Mouse (Mus musculus) stomach, embryonic 16.5 days (tissue): ENCODE data around the gene Myo16. TPM values are rescaled to one million over a fixed set of nuclear protein-coding genes. Genes with fewer than 3 reads are reported as not detected.
A peak's percentile ranks its signal among the peaks of the same experiment; 100 is the strongest.

Source experiments
- ATAC-seq: fragments of 200-750 bp; cut with Nextera tagmentation; 2 replicates; pipeline ENCODE4 v1.8.0; 2017; ENCODE audit warnings: moderate number of reproducible peaks, moderate TSS enrichment; ENCODE audit not compliant: insufficient read depth, low FRiP score
- H3K27ac ChIP-seq: fragments of 300-500 bp; sonication (generic); 2 replicates; pipeline ENCODE4 v1.5.1; 2014; ENCODE audit warnings: low read length
- H3K27me3 ChIP-seq: fragments of 300-500 bp; sonication (generic); 2 replicates; pipeline ENCODE4 v1.6.1; 2014; ENCODE audit warnings: low read length, control low read depth, mixed read lengths; ENCODE audit not compliant: control insufficient read depth, insufficient read depth
- H3K36me3 ChIP-seq: fragments of 300-500 bp; sonication (generic); 2 replicates; pipeline ENCODE4 v1.6.1; 2014; ENCODE audit warnings: low read length; ENCODE audit not compliant: control insufficient read depth, insufficient read depth
- H3K4me1 ChIP-seq: fragments of 300-500 bp; sonication (generic); 2 replicates; pipeline ENCODE4 v1.6.1; 2014; ENCODE audit warnings: low read length, control low read depth, mixed read lengths; ENCODE audit not compliant: control insufficient read depth, insufficient read depth
- H3K4me2 ChIP-seq: fragments of 300-500 bp; sonication (generic); 2 replicates; pipeline ENCODE4 v1.6.1; 2014; ENCODE audit warnings: low read depth, low read length, mixed read lengths
- H3K4me3 ChIP-seq: fragments of 300-500 bp; sonication (generic); replicated peaks from 2 replicates; pipeline ENCODE4 v1.5.1; 2014; ENCODE audit warnings: mild to moderate bottlenecking, low read length
- H3K9ac ChIP-seq: fragments of 300-500 bp; sonication (generic); 2 replicates; pipeline ENCODE4 v1.6.1; 2014; ENCODE audit warnings: low read length
- H3K9me3 ChIP-seq: fragments of 300-500 bp; sonication (generic); replicated peaks from 2 replicates; pipeline ENCODE4 v1.6.1; 2016; ENCODE audit warnings: low read length, control low read depth; ENCODE audit not compliant: control insufficient read depth
- WGBS: fragments of 180-500 bp; shearing (Covaris S2); extraction: QIAGEN DNeasy Blood & Tissue Kit; methylation state at CpG from one replicate; pipeline ENCODE4 v1.1.7; 2014; 5-methylcytosine and 5-hydroxymethylcytosine counted together
- polyA plus RNA-seq: library from polyadenylated mRNA; unstranded; fragments of >200 nt; fragmentation: Nextera tagmentation; extraction: Ambion mirVana; gene quantifications from 2 replicates; pipeline ENCODE4 v1.2.1, GENCODE M21; 2015

Gene Myo16
- polyA plus RNA-seq, 1 experiment from 2014 or later = 3.1 TPM

- no peak overlapping the region for H3K4me2 ChIP-seq
- no peak for ATAC-seq
- H3K9ac ChIP-seq = no peak overlapping the region
- H3K4me1 ChIP-seq = peaks cover 3% of the 10 kb centered on the region
- WGBS = 87% methylated on average over 8 of the region's 8 CpGs
- no peaks in the 10 kb centered on the region for H3K9me3 ChIP-seq
- H3K27me3 ChIP-seq = no peaks in the 10 kb centered on the region
- no peak overlapping the region for H3K4me3 ChIP-seq
- H3K27ac ChIP-seq = no peak overlapping the region
- H3K36me3 ChIP-seq = no peaks in the 10 kb centered on the region
Measured at GRCm38 (mm10) chr8:10418013-10418412, 264.3 kb downstream of the Myo16 start.

GRCm38 (mm10) chr8:10418971-10419370, 265.3 kb downstream of the Myo16 start:
- Histone ChIP-seq H3K27ac (no peak overlapping the region), H3K36me3 (no peaks in the 10 kb centered on the region), H3K9me3 (no peaks in the 10 kb centered on the region), H3K4me1 (peaks cover 3% of the 10 kb centered on the region), H3K9ac (no peak overlapping the region), H3K4me3 (no peak overlapping the region), H3K27me3 (no peaks in the 10 kb centered on the region), H3K4me2 (no peak overlapping the region)
- WGBS = 72% methylated on average over 7 of the region's 7 CpGs
- ATAC-seq = no peak

- no peak overlapping the region for H3K4me3 ChIP-seq
- no peak overlapping the region for H3K27ac ChIP-seq
- peaks cover 3% of the 10 kb centered on the region for H3K4me1 ChIP-seq
- WGBS = 76% methylated on average over 4 of the region's 4 CpGs
- H3K36me3 ChIP-seq = no peaks in the 10 kb centered on the region
- no peak for ATAC-seq
- H3K27me3 ChIP-seq = no peaks in the 10 kb centered on the region
- no peak overlapping the region for H3K9ac ChIP-seq
- H3K4me2 ChIP-seq = no peak overlapping the region
- H3K9me3 ChIP-seq = no peaks in the 10 kb centered on the region
Measured at GRCm38 (mm10) chr8:10419726-10420125, 266.0 kb downstream of the Myo16 start.

- no peak for ATAC-seq
- H3K9ac ChIP-seq = no peak overlapping the region
- H3K27me3 ChIP-seq = no peaks in the 10 kb centered on the region
- no peaks in the 10 kb centered on the region for H3K4me1 ChIP-seq
- no peaks in the 10 kb centered on the region for H3K9me3 ChIP-seq
- 74% methylated on average over 6 of the region's 6 CpGs for WGBS
- no peak overlapping the region for H3K4me2 ChIP-seq
- no peaks in the 10 kb centered on the region for H3K36me3 ChIP-seq
- no peak overlapping the region for H3K27ac ChIP-seq
- H3K4me3 ChIP-seq = no peak overlapping the region
Measured at GRCm38 (mm10) chr8:10420551-10420950, 266.8 kb downstream of the Myo16 start.

GRCm38 (mm10) chr8:10421516-10422090, 267.9 kb downstream of the Myo16 start:
- 94% methylated on average over 9 of the region's 9 CpGs for WGBS
- no peak overlapping the region for H3K27ac ChIP-seq

GRCm38 (mm10) chr8:10435492-10435891, 281.8 kb downstream of the Myo16 start:
- no peak overlapping the region for H3K9ac ChIP-seq
- 84% methylated on average over 8 of the region's 8 CpGs for WGBS
- H3K4me3 ChIP-seq = no peak overlapping the region
- no peaks in the 10 kb centered on the region for H3K9me3 ChIP-seq
- H3K4me1 ChIP-seq = no peaks in the 10 kb centered on the region
- H3K27me3 ChIP-seq = no peaks in the 10 kb centered on the region
- H3K27ac ChIP-seq = no peak overlapping the region
- H3K36me3 ChIP-seq = no peaks in the 10 kb centered on the region
- H3K4me2 ChIP-seq = no peak overlapping the region
- ATAC-seq = no peak

More at GRCm38 (mm10) chr8:10421516-10422090, 267.9 kb downstream of the Myo16 start:
- no peaks in the 10 kb centered on the region for H3K27me3 ChIP-seq
- H3K9ac ChIP-seq = no peak overlapping the region
- no peaks in the 10 kb centered on the region for H3K36me3 ChIP-seq
- ATAC-seq = no peak
- no peaks in the 10 kb centered on the region for H3K4me1 ChIP-seq
- no peak overlapping the region for H3K4me3 ChIP-seq
- H3K9me3 ChIP-seq = no peaks in the 10 kb centered on the region
- no peak overlapping the region for H3K4me2 ChIP-seq

- ATAC-seq = peak; percentile 33; the same call in 1 of the 2 replicates
- WGBS = 13% methylated on average over 11 of the region's 11 CpGs
- H3K4me2 ChIP-seq = no peak overlapping the region
- no peak overlapping the region for H3K9ac ChIP-seq
- H3K36me3 ChIP-seq = no peaks in the 10 kb centered on the region
- H3K4me3 ChIP-seq = no peak overlapping the region
- no peaks in the 10 kb centered on the region for H3K9me3 ChIP-seq
- no peak overlapping the region for H3K27ac ChIP-seq
- H3K4me1 ChIP-seq = no peaks in the 10 kb centered on the region
- H3K27me3 ChIP-seq = no peaks in the 10 kb centered on the region
Measured at GRCm38 (mm10) chr8:10438772-10439171, 285.1 kb downstream of the Myo16 start.

GRCm38 (mm10) chr8:10439595-10440453, 286.1 kb downstream of the Myo16 start:
- 62% methylated on average over 16 of the region's 16 CpGs for WGBS
- no peak overlapping the region for H3K4me3 ChIP-seq
- H3K9me3 ChIP-seq = no peaks in the 10 kb centered on the region
- H3K36me3 ChIP-seq = no peaks in the 10 kb centered on the region
- no peaks in the 10 kb centered on the region for H3K27me3 ChIP-seq
- no peak for ATAC-seq
- H3K9ac ChIP-seq = no peak overlapping the region
- no peak overlapping the region for H3K27ac ChIP-seq
- no peak overlapping the region for H3K4me2 ChIP-seq
- H3K4me1 ChIP-seq = no peaks in the 10 kb centered on the region

GRCm38 (mm10) chr8:10442562-10442961, 288.9 kb downstream of the Myo16 start:
- H3K27me3 ChIP-seq = no peaks in the 10 kb centered on the region
- H3K9me3 ChIP-seq = no peaks in the 10 kb centered on the region
- WGBS = 55% methylated on average over 3 of the region's 3 CpGs
- no peaks in the 10 kb centered on the region for H3K4me1 ChIP-seq
- H3K27ac ChIP-seq = no peak overlapping the region
- no peaks in the 10 kb centered on the region for H3K36me3 ChIP-seq
- H3K9ac ChIP-seq = no peak overlapping the region
- no peak overlapping the region for H3K4me2 ChIP-seq
- H3K4me3 ChIP-seq = no peak overlapping the region
- no peak for ATAC-seq
